ENCODE assay signal across 11 mouse cellular contexts in the genomic region with DNA sequence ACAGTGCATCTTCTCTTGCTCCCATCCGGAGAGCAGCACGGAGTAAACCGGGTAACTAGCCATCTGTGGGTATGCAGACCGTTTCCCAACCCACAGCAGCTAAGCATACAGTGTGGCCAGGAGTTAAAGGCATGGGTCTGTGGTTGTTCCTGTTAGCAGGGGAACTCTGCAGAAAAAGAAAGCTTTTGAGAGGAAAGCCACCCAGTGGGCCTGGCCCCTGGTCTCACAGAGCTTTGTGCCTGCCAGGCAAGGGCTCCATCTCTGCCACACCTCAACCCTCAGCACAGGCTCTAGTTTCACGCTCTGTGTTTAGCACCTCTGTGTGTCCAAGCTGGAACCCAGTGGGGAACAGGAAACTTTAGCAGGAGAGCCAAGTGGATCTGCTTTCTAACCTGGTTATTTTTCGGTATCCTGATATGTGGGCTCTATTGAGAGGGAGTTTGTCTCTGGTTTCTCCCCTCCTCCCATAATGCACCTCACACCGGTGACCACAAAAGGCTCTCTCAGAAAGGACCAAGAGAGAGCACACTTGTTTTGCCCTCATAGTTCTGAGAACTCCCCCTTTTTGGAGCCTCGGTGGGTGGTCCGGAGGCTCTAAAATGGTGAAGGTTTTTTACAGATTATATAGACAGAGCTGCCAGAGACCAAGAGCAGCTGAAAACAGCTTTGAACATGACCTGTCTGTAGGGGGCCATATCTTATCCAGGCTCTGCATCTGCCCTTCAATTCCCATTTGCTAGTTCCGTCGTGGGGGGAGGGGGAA.
DNase-seq lines count a peak whose midpoint lies in the region; ATAC-seq and TF ChIP-seq lines count a peak whose summit lies in the region.
"Had no signal": no experiment of that assay in that cellular context is flagged by ENCODE, and none has a peak within 500 bp of the region (broad histone marks: within the 10 kb centered on the region; RNA-seq: fewer than 3 reads in every experiment).

No protein-coding gene starts in this region.

- H3K27ac ChIP-seq in forebrain, embryonic 10.5 days, result peak overlapping the region; percentile 84
- no peak overlapping the region for H3K27ac ChIP-seq in forebrain, embryonic 16.5 days (ENCODE audit: low read length)
- peak overlapping the region; percentile 80 for H3K27ac ChIP-seq in embryonic facial prominence, embryonic 12.5 days
- peak overlapping the region; percentile 69 for H3K27ac ChIP-seq in limb, embryonic 10.5 days
- H3K27ac ChIP-seq in midbrain, embryonic 11.5 days (ENCODE audit: low read depth, low read length), result peak overlapping the region; percentile 80
- H3K27ac ChIP-seq in thymus, adult 2 months (ENCODE audit: control insufficient read depth, insufficient read depth, low read length), result no peak overlapping the region
- H3K27ac ChIP-seq: gastrocnemius, adult 2 months had no signal

- no peak for TF ChIP-seq CTCF in thymus, adult 2 months (IDR thresholded peaks at IDR 0.05; ENCODE audit: borderline replicate concordance, control insufficient read depth, extremely low read depth, insufficient read depth, low read length, poor library complexity)

- no peak overlapping the region for H3K9ac ChIP-seq in forebrain, embryonic 16.5 days (replicated peaks; ENCODE audit: low read depth, low read length)
- H3K9ac ChIP-seq in embryonic facial prominence, embryonic 12.5 days, result no peak overlapping the region
- peak overlapping the region; percentile 11; the same call in 1 of the 2 replicates for H3K9ac ChIP-seq in midbrain, embryonic 11.5 days (ENCODE audit: low read length)

- H3K27me3 ChIP-seq in forebrain, embryonic 10.5 days (ENCODE audit: poor library complexity, severe bottlenecking), result peaks cover 15% of the 10 kb centered on the region; the same call in 1 of the 2 replicates
- H3K27me3 ChIP-seq in forebrain, embryonic 16.5 days (replicated peaks; ENCODE audit: control insufficient read depth, insufficient read depth, low read length), result no peaks in the 10 kb centered on the region
- H3K27me3 ChIP-seq in embryonic facial prominence, embryonic 12.5 days, result no peaks in the 10 kb centered on the region
- H3K27me3 ChIP-seq in limb, embryonic 10.5 days (ENCODE audit: low read depth, poor library complexity, severe bottlenecking), result peaks cover 23% of the 10 kb centered on the region
- no peaks in the 10 kb centered on the region for H3K27me3 ChIP-seq in midbrain, embryonic 11.5 days (ENCODE audit: control insufficient read depth, insufficient read depth, low read length)
- H3K27me3 ChIP-seq in thymus, adult 2 months (ENCODE audit: control insufficient read depth, insufficient read depth, low read length), result no peaks in the 10 kb centered on the region

- no peaks in the 10 kb centered on the region for H3K9me3 ChIP-seq in forebrain, embryonic 10.5 days
- no peaks in the 10 kb centered on the region for H3K9me3 ChIP-seq in forebrain, embryonic 16.5 days (ENCODE audit: control insufficient read depth, low read length)
- no peaks in the 10 kb centered on the region for H3K9me3 ChIP-seq in embryonic facial prominence, embryonic 12.5 days
- H3K9me3 ChIP-seq in limb, embryonic 10.5 days (replicated peaks), result no peaks in the 10 kb centered on the region
- no peaks in the 10 kb centered on the region for H3K9me3 ChIP-seq in midbrain, embryonic 11.5 days (ENCODE audit: control insufficient read depth, low read length)

- no peak for ATAC-seq in forebrain, embryonic 16.5 days
- ATAC-seq in embryonic facial prominence, embryonic 12.5 days (ENCODE audit: insufficient number of reproducible peaks, insufficient read depth, low FRiP score, low TSS enrichment), result peak; percentile 45
- peak; percentile 47 for ATAC-seq in midbrain, embryonic 11.5 days (ENCODE audit: low FRiP score)
- ATAC-seq in CD4-positive, CD25-positive, alpha-beta regulatory T cell, adult 4 months, result no peak

- H3K36me3 ChIP-seq in forebrain, embryonic 10.5 days (replicated peaks), result peaks cover 76% of the 10 kb centered on the region
- 0 out of 2 replicates have a peak, but pooled peaks cover 2% of the 10 kb centered on the region for H3K36me3 ChIP-seq in forebrain, embryonic 16.5 days (ENCODE audit: control insufficient read depth, insufficient read depth)
- no peaks in the 10 kb centered on the region for H3K36me3 ChIP-seq in embryonic facial prominence, embryonic 12.5 days
- no peaks in the 10 kb centered on the region for H3K36me3 ChIP-seq in limb, embryonic 10.5 days
- peaks cover 30% of the 10 kb centered on the region for H3K36me3 ChIP-seq in midbrain, embryonic 11.5 days (ENCODE audit: control insufficient read depth, insufficient read depth, low read length)
- no peaks in the 10 kb centered on the region for H3K36me3 ChIP-seq in thymus, adult 2 months (ENCODE audit: control insufficient read depth, insufficient read depth, low read length)

- H3K4me1 ChIP-seq in forebrain, embryonic 10.5 days, result peaks cover 82% of the 10 kb centered on the region
- peaks cover 23% of the 10 kb centered on the region for H3K4me1 ChIP-seq in forebrain, embryonic 16.5 days (replicated peaks; ENCODE audit: control insufficient read depth, insufficient read depth, low read length)
- H3K4me1 ChIP-seq in embryonic facial prominence, embryonic 12.5 days, result peaks cover 25% of the 10 kb centered on the region
- peaks cover 43% of the 10 kb centered on the region for H3K4me1 ChIP-seq in limb, embryonic 10.5 days
- H3K4me1 ChIP-seq in midbrain, embryonic 11.5 days (ENCODE audit: control insufficient read depth, insufficient read depth, low read length), result peaks cover 66% of the 10 kb centered on the region
- H3K4me1 ChIP-seq in thymus, adult 2 months (replicated peaks; ENCODE audit: control insufficient read depth, insufficient read depth, low read length), result no peaks in the 10 kb centered on the region; the same call in none of the 2 replicates

- 36% methylated on average over 11 of the region's 11 CpGs for WGBS in forebrain, embryonic 10.5 days
- WGBS in forebrain, embryonic 16.5 days, result 23% methylated on average over 11 of the region's 11 CpGs
- 19% methylated on average over 11 of the region's 11 CpGs for WGBS in embryonic facial prominence, embryonic 12.5 days
- WGBS in limb, embryonic 10.5 days, result 28% methylated on average over 11 of the region's 11 CpGs
- 20% methylated on average over 11 of the region's 11 CpGs for WGBS in midbrain, embryonic 11.5 days
- 12% methylated on average over 11 of the region's 11 CpGs for WGBS in thymus, adult 2 months

- intact Hi-C loops in left cerebral cortex, postnatal 25 days (cut with DNase I), result no loop called here

- H3K4me2 ChIP-seq in forebrain, embryonic 16.5 days (ENCODE audit: low read length), result no peak overlapping the region
- H3K4me2 ChIP-seq in embryonic facial prominence, embryonic 12.5 days (replicated peaks), result no peak overlapping the region
- no peak overlapping the region for H3K4me2 ChIP-seq in midbrain, embryonic 11.5 days

- TF ChIP-seq POLR2A in thymus, adult 2 months (IDR thresholded peaks at IDR 0.05; ENCODE audit: control insufficient read depth, extremely low read depth, insufficient read depth, low read length, poor library complexity), result no peak

- peak; percentile 44 for DNase-seq in forebrain, embryonic 10.5 days (ENCODE audit: extremely low spot score, low spot score)
- DNase-seq in limb, embryonic 10.5 days (ENCODE audit: low spot score), result no peak
- DNase-seq in midbrain, embryonic 11.5 days (ENCODE audit: low spot score, missing footprints), result peak; percentile 91
- DNase-seq in left cerebral cortex, postnatal 25 days (ENCODE audit: low spot score in 2 of 2), result no peak
- no peak for DNase-seq in thymus, adult 2 months
- DNase-seq: cerebellum, adult 2 months; gastrocnemius, adult 2 months; kidney, adult 2 months had no signal

- no peak overlapping the region for H3K4me3 ChIP-seq in forebrain, embryonic 10.5 days
- H3K4me3 ChIP-seq in forebrain, embryonic 16.5 days (replicated peaks; ENCODE audit: low read length), result no peak overlapping the region
- H3K4me3 ChIP-seq in embryonic facial prominence, embryonic 12.5 days, result no peak overlapping the region
- no peak overlapping the region for H3K4me3 ChIP-seq in limb, embryonic 10.5 days
- H3K4me3 ChIP-seq in midbrain, embryonic 11.5 days (ENCODE audit: low read depth, low read length), result no peak overlapping the region
- no peak overlapping the region for H3K4me3 ChIP-seq in thymus, adult 2 months (ENCODE audit: control insufficient read depth, insufficient read depth, low read length)
- H3K4me3 ChIP-seq: gastrocnemius, adult 2 months had no signal

Comparison
In these comparisons a context has a peak if more than half of its experiments do, and no peak if none do; other contexts are left out.
1. H3K27ac ChIP-seq: peak in forebrain, embryonic 10.5 days (single experiment), embryonic facial prominence, embryonic 12.5 days (single experiment), limb, embryonic 10.5 days (single experiment) and midbrain, embryonic 11.5 days (single experiment); none in forebrain, embryonic 16.5 days (single experiment) and thymus, adult 2 months (single experiment).
2. DNase-seq: peak in forebrain, embryonic 10.5 days (single experiment) and midbrain, embryonic 11.5 days (single experiment); none in limb, embryonic 10.5 days (single experiment), left cerebral cortex, postnatal 25 days (0 of 2) and thymus, adult 2 months (single experiment).
3. ATAC-seq: peak in embryonic facial prominence, embryonic 12.5 days (single experiment) and midbrain, embryonic 11.5 days (single experiment); none in forebrain, embryonic 16.5 days (single experiment) and CD4-positive, CD25-positive, alpha-beta regulatory T cell, adult 4 months (single experiment).